Mouse (Mus musculus) bone marrow, adult 2 months (tissue): ENCODE data around the gene Nxf1.

Experiments used
- CTCF ChIP-seq: fragments of 200-500 bp; IDR thresholded peaks from 2 replicates; pipeline ENCODE4 v1.5.1; 2011; ENCODE audit warnings: low read length, control low read depth; ENCODE audit not compliant: control insufficient read depth, insufficient read depth
- POLR2A ChIP-seq: fragments of 200-500 bp; IDR thresholded peaks from 2 replicates; pipeline ENCODE4 v1.6.1; 2011; ENCODE audit warnings: low read depth, mild to moderate bottlenecking, control low read depth, low read length, borderline replicate concordance; ENCODE audit not compliant: control insufficient read depth

DNA sequence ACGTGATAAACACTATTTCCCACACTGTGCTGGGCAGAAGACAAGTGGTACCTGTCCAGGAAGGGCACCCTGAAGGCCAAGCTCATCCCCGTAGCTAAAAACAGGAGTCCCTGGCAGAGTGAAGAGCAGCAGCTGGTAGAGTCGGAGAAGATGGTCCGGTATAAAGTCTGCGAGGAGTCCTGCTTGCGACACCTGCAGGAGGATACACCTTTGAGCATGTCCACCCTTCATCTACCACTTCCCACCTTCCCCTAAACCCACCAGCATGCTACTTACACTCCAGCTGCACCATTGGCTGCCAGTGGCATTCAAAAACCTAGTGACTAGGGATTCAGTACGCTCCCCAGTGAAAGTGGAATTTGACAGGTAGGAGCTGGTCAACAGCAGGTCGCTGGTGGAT is 47.9 kb upstream of the Nxf1 start:
- TF ChIP-seq CTCF (no peak), POLR2A (no peak)
